Mouse (Mus musculus) embryonic fibroblast, embryonic 13.5 days (primary cell): ENCODE results near the gene Pdia5. TPM values are rescaled to one million over a fixed set of nuclear protein-coding genes. Genes with fewer than 3 reads are reported as not detected.

Experiments used
- H3K27ac ChIP-seq: 2 replicates; pipeline ENCODE4 v1.5.1; 2012; ENCODE audit warnings: low read length, control low read depth, inconsistent platforms; ENCODE audit not compliant: insufficient read depth
- H3K4me1 ChIP-seq: 2 replicates; pipeline ENCODE4 v1.6.1; 2011; ENCODE audit warnings: low read length; ENCODE audit not compliant: control insufficient read depth, insufficient read depth
- H3K4me3 ChIP-seq: 2 replicates; pipeline ENCODE4 v1.5.1; 2011; ENCODE audit warnings: mild to moderate bottlenecking, control low read depth, low read length; ENCODE audit not compliant: insufficient read depth
- CTCF ChIP-seq: IDR thresholded peaks from 2 replicates; pipeline ENCODE4 v1.5.1; 2011; ENCODE audit warnings: mild to moderate bottlenecking, control low read depth, low read length, moderate library complexity, borderline replicate concordance; ENCODE audit not compliant: insufficient read depth
- POLR2A ChIP-seq: IDR thresholded peaks from 2 replicates; pipeline ENCODE4 v1.6.1; 2011; ENCODE audit warnings: low read depth, mild to moderate bottlenecking, control low read depth, low read length, moderate library complexity
- polyA plus RNA-seq: library from polyadenylated mRNA; stranded (reverse); fragments of >200 nt; gene quantifications from 2 replicates; pipeline ENCODE4 v1.2.4, GENCODE M21; 2011; ENCODE audit warnings: low read depth; ENCODE audit not compliant: missing spikeins, insufficient read length

The Pdia5 gene
- polyA plus RNA-seq, 1 experiment: 96.7 TPM

- no peak overlapping the region for H3K27ac ChIP-seq
- no peak overlapping the region for H3K4me3 ChIP-seq
- TF ChIP-seq POLR2A (no peak), CTCF (no peak)
- peaks cover 22% of the 10 kb centered on the region; the same call in 1 of the 2 replicates for H3K4me1 ChIP-seq
These were observed 3.6 kb downstream of the Pdia5 start for GRCm38 (mm10) chr16:35487056-35487455.

GRCm38 (mm10) chr16:35485711-35486110 lies 5.0 kb downstream of the Pdia5 start:
- peaks cover 22% of the 10 kb centered on the region; the same call in 1 of the 2 replicates for H3K4me1 ChIP-seq
- TF ChIP-seq POLR2A (no peak), CTCF (no peak)
- no peak overlapping the region for H3K4me3 ChIP-seq
- no peak overlapping the region for H3K27ac ChIP-seq

- H3K4me3 ChIP-seq: no peak overlapping the region
- no peak for TF ChIP-seq POLR2A
- no peak for TF ChIP-seq CTCF
- H3K27ac ChIP-seq: no peak overlapping the region
- H3K4me1 ChIP-seq: peaks cover 22% of the 10 kb centered on the region; the same call in 1 of the 2 replicates
These were observed 6.0 kb downstream of the Pdia5 start for GRCm38 (mm10) chr16:35484526-35485233.

GRCm38 (mm10) chr16:35484105-35484504 lies 6.6 kb downstream of the Pdia5 start:
- TF ChIP-seq CTCF (no peak), POLR2A (no peak)
- H3K4me1 ChIP-seq: peaks cover 21% of the 10 kb centered on the region; the same call in 1 of the 2 replicates
- H3K4me3 ChIP-seq: no peak overlapping the region
- no peak overlapping the region for H3K27ac ChIP-seq

GRCm38 (mm10) chr16:35479301-35479700 lies 11.4 kb downstream of the Pdia5 start:
- Histone ChIP-seq H3K4me3 (no peak overlapping the region), H3K27ac (no peak overlapping the region), H3K4me1 (peaks cover 10% of the 10 kb centered on the region)
- no peak for TF ChIP-seq POLR2A
- TF ChIP-seq CTCF: no peak

GRCm38 (mm10) chr16:35477273-35477672 lies 13.4 kb downstream of the Pdia5 start:
- H3K27ac ChIP-seq: no peak overlapping the region
- no peak overlapping the region for H3K4me3 ChIP-seq
- TF ChIP-seq POLR2A (no peak), CTCF (no peak)
- peaks cover 5% of the 10 kb centered on the region for H3K4me1 ChIP-seq

DNA sequence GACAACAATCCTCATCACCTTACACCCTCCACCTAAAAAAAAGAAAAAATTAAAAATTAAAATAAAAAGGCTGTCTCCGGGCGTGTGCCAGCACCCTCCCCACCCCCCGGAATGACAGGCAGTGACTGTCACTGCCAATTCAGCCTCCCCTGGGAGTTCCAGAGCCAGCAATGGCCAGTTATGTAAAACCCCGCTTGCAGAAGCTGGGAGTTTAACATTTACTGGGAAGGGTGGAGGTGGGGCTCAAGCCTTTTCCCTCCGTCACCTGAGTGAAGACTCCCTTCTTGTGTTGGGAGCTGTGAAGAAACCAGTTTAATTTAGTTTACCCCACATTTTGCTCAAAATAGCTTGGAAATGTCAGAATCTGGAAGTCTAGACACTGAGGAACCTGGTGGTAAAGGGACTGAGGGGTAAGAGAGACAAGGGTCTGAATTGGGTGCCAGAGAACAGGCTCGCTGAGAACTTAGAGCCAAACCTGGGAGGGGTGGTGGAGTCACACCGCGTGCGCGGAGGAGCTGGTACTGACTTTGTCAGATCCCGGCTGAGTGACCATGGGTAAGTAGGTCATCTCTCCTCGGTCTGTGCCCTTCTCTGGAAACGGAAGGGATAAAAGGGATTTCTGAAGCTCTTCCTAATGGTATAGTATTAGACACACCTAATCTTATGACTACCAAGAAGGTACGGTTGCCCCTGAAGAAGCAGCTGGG lies 18.0 kb downstream of the Pdia5 start:
- Histone ChIP-seq H3K4me1 (peaks cover 5% of the 10 kb centered on the region), H3K4me3 (no peak overlapping the region), H3K27ac (no peak overlapping the region)
- TF ChIP-seq CTCF: no peak
- no peak for TF ChIP-seq POLR2A

DNA sequence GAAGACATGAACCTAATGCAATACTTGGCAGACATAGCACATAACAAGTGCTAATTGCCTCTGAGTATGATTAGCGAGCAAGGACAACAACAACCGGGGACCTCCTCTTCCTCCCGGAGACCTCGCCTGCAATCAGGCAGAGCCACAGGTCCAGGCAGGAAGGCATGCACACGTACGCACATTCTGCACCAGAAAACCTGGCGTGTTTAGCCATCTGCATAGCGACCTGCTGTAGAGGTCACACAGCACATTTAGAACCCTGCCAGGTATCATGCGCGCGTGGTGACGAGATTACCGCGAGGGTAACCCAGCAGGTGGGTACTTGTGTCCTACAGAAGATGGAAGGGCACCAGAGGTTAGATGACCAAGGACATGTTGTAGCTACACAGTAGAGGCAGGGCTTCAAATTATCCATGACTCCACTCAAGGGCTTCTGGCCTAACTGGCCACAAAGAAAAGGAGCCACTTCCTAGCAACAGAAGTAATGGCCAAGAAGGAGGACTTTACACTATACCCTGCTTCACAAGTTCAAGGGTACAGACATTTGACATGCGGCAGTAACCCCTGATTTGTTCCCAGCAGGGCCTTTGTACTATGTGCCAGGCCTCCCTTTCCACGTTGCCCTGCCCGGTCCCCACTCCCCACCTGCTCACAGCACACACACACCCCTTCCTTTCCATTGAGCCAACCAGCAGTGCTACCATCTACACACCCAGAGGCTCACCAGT lies 18.7 kb downstream of the Pdia5 start:
- TF ChIP-seq CTCF: no peak
- no peak for TF ChIP-seq POLR2A
- H3K27ac ChIP-seq: no peak overlapping the region
- no peak overlapping the region for H3K4me3 ChIP-seq
- peaks cover 2% of the 10 kb centered on the region; the same call in 1 of the 2 replicates for H3K4me1 ChIP-seq

GRCm38 (mm10) chr16:35470983-35471382 lies 19.7 kb downstream of the Pdia5 start:
- H3K4me3 ChIP-seq: no peak overlapping the region
- no peak overlapping the region for H3K27ac ChIP-seq
- TF ChIP-seq CTCF (no peak), POLR2A (no peak)
- no peaks in the 10 kb centered on the region for H3K4me1 ChIP-seq
